Mouse (Mus musculus) fat pad, adult 2 months (tissue): ENCODE measurements around the gene Cmss1.

Source experiments
- DNase-seq: peaks from one replicate; pipeline ENCODE4 v3.0.0-alpha.2; 2011; ENCODE audit warnings: low read depth, low spot score; ENCODE audit errors: extremely low read depth

The Cmss1 gene

GRCm38 (mm10) chr16:57560185-57560584 is 46.5 kb downstream of the Cmss1 start:
- DNase-seq: no peak

- DNase-seq: no peak
Measured at GRCm38 (mm10) chr16:57558258-57558657, 48.4 kb downstream of the Cmss1 start.

- no peak for DNase-seq
Measured at GRCm38 (mm10) chr16:57556244-57556643, 50.4 kb downstream of the Cmss1 start.

- no peak for DNase-seq
Measured at GRCm38 (mm10) chr16:57555667-57556066, 51.0 kb downstream of the Cmss1 start.

GRCm38 (mm10) chr16:57554886-57555400 is 51.7 kb downstream of the Cmss1 start:
- DNase-seq: no peak

- no peak for DNase-seq
Measured at GRCm38 (mm10) chr16:57553235-57553634, 53.4 kb downstream of the Cmss1 start.

GRCm38 (mm10) chr16:57552709-57553108 is 54.0 kb downstream of the Cmss1 start:
- DNase-seq: no peak

GRCm38 (mm10) chr16:57551617-57552016 is 55.0 kb downstream of the Cmss1 start:
- no peak for DNase-seq

GRCm38 (mm10) chr16:57550817-57551216 is 55.8 kb downstream of the Cmss1 start:
- no peak for DNase-seq

GRCm38 (mm10) chr16:57550088-57550487 is 56.6 kb downstream of the Cmss1 start:
- no peak for DNase-seq

GRCm38 (mm10) chr16:57549061-57550037 is 57.3 kb downstream of the Cmss1 start:
- no peak for DNase-seq

GRCm38 (mm10) chr16:57548608-57549007 is 58.1 kb downstream of the Cmss1 start:
- no peak for DNase-seq

- DNase-seq: no peak
Measured at GRCm38 (mm10) chr16:57546355-57546754, 60.3 kb downstream of the Cmss1 start.

GRCm38 (mm10) chr16:57544441-57544840 is 62.2 kb downstream of the Cmss1 start:
- DNase-seq: no peak

GRCm38 (mm10) chr16:57543243-57543642 is 63.4 kb downstream of the Cmss1 start:
- DNase-seq: no peak

- no peak for DNase-seq
Measured at GRCm38 (mm10) chr16:57536511-57536910, 70.2 kb downstream of the Cmss1 start.

GRCm38 (mm10) chr16:57534811-57535210 is 71.9 kb downstream of the Cmss1 start:
- no peak for DNase-seq

- DNase-seq: no peak
Measured at GRCm38 (mm10) chr16:57534365-57534764, 72.3 kb downstream of the Cmss1 start.

GRCm38 (mm10) chr16:57532081-57532493 is 74.6 kb downstream of the Cmss1 start:
- no peak for DNase-seq

GRCm38 (mm10) chr16:57530547-57530946 is 76.1 kb downstream of the Cmss1 start:
- no peak for DNase-seq

GRCm38 (mm10) chr16:57528457-57528856 is 78.2 kb downstream of the Cmss1 start:
- no peak for DNase-seq

- no peak for DNase-seq
Measured at GRCm38 (mm10) chr16:57526893-57527292, 79.8 kb downstream of the Cmss1 start.
